Mouse (Mus musculus): ENCODE measurements around the gene Cth. TPM values are rescaled to one million over a fixed set of nuclear protein-coding genes. Genes with fewer than 3 reads are reported as not detected.
"Not testable (repeated sequence)": the region's sequence is repeated elsewhere in the genome, so short reads cannot be mapped to it uniquely, and the experiment has no call there.

The Cth gene
- 2.8 and 3.5 TPM in 2 replicates for polyA plus RNA-seq (2015; fragmentation: Nextera tagmentation; extraction: Ambion mirVana)

DNA sequence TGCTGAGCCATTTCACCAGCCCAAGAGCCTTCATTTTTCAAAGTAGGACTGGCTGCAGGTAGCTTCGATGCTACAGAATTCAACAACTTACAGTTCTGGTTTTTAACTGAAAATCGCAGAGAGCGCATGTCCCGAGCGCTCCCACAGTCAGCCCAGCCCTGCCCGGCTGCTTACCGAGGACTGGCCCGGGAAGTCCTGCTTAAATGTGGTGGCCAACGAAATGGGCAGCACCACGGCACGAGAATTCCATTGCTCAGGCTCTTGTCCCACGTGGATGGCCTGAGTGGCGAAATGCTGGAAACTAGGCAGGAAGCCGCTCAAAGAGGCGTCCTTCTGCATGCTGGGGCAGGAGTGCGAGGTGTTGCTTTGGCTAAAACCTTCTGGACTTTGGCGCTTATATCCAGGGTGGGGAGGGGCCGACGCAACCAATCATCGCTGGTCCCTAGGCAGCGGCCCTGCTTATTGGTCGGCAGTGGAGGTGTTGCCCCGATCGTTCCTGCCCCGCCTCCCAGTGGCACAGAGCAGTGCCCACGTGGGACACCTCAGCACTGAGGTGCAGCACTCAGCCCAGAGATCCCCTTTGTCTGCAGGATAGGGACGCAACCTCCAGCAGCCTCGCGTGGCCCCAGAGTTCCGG, at the start of gene Cth:
TSS of gene Cth (minus strand) at position 386 of the 637 bp plus-strand sequence.
- Histone ChIP-seq H3K9me3 (no peaks in the 10 kb centered on the region), H3K9ac (peak within 1 kb of the TSS; percentile 38; the same call in 1 of the 2 replicates), H3K4me3 (peak within 1 kb of the TSS; percentile 45), H3K4me2 (peak within 1 kb of the TSS; percentile 94), H3K4me1 (replicated peaks) (peaks cover 3% of the 10 kb centered on the region), H3K27ac (replicated peaks) (no peak within 1 kb of the TSS), H3K36me3 (no peaks in the 10 kb centered on the region), H3K27me3 (no peaks in the 10 kb centered on the region)
- under 1% methylated on average over 30 of the region's 30 CpGs for WGBS
- ATAC-seq (ENCODE audit: low FRiP score, low read depth) = peak; percentile 99

DNA sequence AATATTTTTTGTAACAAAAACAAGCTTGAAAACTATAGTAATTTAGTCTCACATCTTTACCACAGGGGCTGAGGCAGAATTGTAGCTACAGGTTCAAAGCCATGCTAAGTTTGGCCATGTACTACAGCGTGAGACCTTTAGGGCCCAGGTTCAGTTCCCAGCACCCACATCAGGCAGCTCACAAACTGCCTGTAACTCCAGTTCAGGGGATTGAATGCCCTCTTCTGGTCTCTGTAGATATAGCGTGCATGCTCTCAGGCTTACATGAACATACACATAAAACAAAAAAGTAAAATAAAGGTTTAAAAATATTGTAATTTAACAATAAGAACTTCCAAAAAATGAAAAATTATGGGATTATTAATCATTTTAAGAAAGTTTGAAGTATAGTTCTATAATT, 48.4 kb upstream of the Cth start:
- H3K4me1 ChIP-seq (replicated peaks) = no peaks in the 10 kb centered on the region
- no peak overlapping the region for H3K4me3 ChIP-seq
- 100% methylated on average over 2 of the region's 2 CpGs for WGBS
- no peak overlapping the region for H3K27ac ChIP-seq (replicated peaks)
- H3K9ac ChIP-seq = no peak overlapping the region
- H3K27me3 ChIP-seq = no peaks in the 10 kb centered on the region
- no peaks in the 10 kb centered on the region for H3K36me3 ChIP-seq
- no peak for ATAC-seq (ENCODE audit: low FRiP score, low read depth)
- H3K4me2 ChIP-seq = no peak overlapping the region
- no peaks in the 10 kb centered on the region for H3K9me3 ChIP-seq

- Histone ChIP-seq H3K9me3 (no peaks in the 10 kb centered on the region), H3K4me3 (no peak overlapping the region), H3K27me3 (no peaks in the 10 kb centered on the region), H3K9ac (no peak overlapping the region), H3K4me1 (replicated peaks) (no peaks in the 10 kb centered on the region), H3K4me2 (no peak overlapping the region), H3K27ac (replicated peaks) (no peak overlapping the region), H3K36me3 (no peaks in the 10 kb centered on the region)
- ATAC-seq (ENCODE audit: low FRiP score, low read depth) = no peak
- 93% methylated on average over 2 of the region's 2 CpGs for WGBS
Measured at GRCm38 (mm10) chr3:157971151-157971550, 46.3 kb upstream of the Cth start.

DNA sequence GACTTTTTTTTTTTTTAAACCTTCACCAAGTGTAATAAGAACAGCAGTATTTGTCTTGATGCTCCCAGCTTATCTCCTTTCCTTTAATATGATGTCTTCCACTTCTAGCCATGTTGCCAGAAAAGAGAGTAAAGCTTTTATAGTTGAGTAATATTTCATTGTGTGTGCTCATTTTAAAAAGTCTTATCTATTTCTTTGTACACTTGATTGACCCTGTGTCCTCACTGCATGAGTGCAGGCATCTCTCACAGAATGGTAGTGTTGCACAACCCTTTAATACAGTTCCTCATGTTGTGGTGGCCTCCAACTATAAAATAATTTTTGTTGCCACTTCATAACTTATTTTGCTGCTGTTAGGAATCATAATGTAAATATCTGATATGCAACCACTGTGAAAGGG, 32.4 kb upstream of the Cth start:
- no peak overlapping the region for H3K4me3 ChIP-seq
- no peak overlapping the region for H3K27ac ChIP-seq (replicated peaks)
- peaks cover 3% of the 10 kb centered on the region; the same call in 1 of the 2 replicates for H3K36me3 ChIP-seq
- no peaks in the 10 kb centered on the region for H3K27me3 ChIP-seq
- no peak overlapping the region for H3K4me2 ChIP-seq
- ATAC-seq (ENCODE audit: low FRiP score, low read depth) = no peak
- H3K9me3 ChIP-seq = no peaks in the 10 kb centered on the region
- no peak overlapping the region for H3K9ac ChIP-seq
- 0 out of 2 replicates have a peak, but pooled peaks cover 5% of the 10 kb centered on the region for H3K4me1 ChIP-seq (replicated peaks)

GRCm38 (mm10) chr3:157956201-157956600, 31.3 kb upstream of the Cth start:
- 98% methylated on average over 3 of the region's 3 CpGs for WGBS
- Histone ChIP-seq H3K9ac (no peak overlapping the region), H3K36me3 (no peaks in the 10 kb centered on the region), H3K4me1 (replicated peaks) (peaks cover 6% of the 10 kb centered on the region; the same call in 1 of the 2 replicates), H3K27ac (replicated peaks) (no peak overlapping the region), H3K27me3 (no peaks in the 10 kb centered on the region), H3K4me3 (no peak overlapping the region), H3K4me2 (no peak overlapping the region), H3K9me3 (no peaks in the 10 kb centered on the region)
- ATAC-seq (ENCODE audit: low FRiP score, low read depth) = no peak

DNA sequence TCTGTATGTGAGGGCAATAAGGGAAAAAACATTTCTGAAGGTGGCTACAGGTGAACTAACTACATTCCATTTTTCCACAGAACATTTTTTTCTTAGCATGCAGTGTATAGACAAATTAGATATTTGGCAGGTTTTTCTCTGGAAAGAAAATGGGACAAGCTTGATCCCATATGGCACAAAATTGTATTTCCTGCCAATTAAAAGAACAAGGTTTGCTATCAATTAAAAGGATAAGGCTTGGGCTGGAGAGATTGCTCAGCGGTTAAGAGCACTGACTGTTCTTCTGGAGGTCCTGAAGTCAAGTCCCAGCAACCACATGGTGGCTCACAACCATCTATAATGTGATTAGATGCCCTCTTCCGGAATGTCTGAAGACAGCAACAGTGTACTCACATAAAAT, 30.6 kb upstream of the Cth start:
- H3K4me3 ChIP-seq = no peak overlapping the region
- no peaks in the 10 kb centered on the region for H3K9me3 ChIP-seq
- H3K36me3 ChIP-seq = no peaks in the 10 kb centered on the region
- no peak overlapping the region for H3K27ac ChIP-seq (replicated peaks)
- no peak overlapping the region for H3K4me2 ChIP-seq
- WGBS = 84% methylated on average over 2 of the region's 2 CpGs
- no peak for ATAC-seq (ENCODE audit: low FRiP score, low read depth)
- H3K9ac ChIP-seq = no peak overlapping the region
- H3K27me3 ChIP-seq = no peaks in the 10 kb centered on the region
- H3K4me1 ChIP-seq (replicated peaks) = peaks cover 13% of the 10 kb centered on the region; the same call in 1 of the 2 replicates

- no peaks in the 10 kb centered on the region for H3K9me3 ChIP-seq
- H3K4me3 ChIP-seq = no peak overlapping the region
- no peak for ATAC-seq (ENCODE audit: low FRiP score, low read depth)
- no peaks in the 10 kb centered on the region for H3K27me3 ChIP-seq
- peaks cover 31% of the 10 kb centered on the region for H3K4me1 ChIP-seq (replicated peaks)
- no peak overlapping the region for H3K27ac ChIP-seq (replicated peaks)
- no peak overlapping the region for H3K4me2 ChIP-seq
- WGBS = 90% methylated on average over 2 of the region's 2 CpGs
- H3K9ac ChIP-seq = no peak overlapping the region
- no peaks in the 10 kb centered on the region for H3K36me3 ChIP-seq
Measured at GRCm38 (mm10) chr3:157952716-157953115, 27.8 kb upstream of the Cth start.

DNA sequence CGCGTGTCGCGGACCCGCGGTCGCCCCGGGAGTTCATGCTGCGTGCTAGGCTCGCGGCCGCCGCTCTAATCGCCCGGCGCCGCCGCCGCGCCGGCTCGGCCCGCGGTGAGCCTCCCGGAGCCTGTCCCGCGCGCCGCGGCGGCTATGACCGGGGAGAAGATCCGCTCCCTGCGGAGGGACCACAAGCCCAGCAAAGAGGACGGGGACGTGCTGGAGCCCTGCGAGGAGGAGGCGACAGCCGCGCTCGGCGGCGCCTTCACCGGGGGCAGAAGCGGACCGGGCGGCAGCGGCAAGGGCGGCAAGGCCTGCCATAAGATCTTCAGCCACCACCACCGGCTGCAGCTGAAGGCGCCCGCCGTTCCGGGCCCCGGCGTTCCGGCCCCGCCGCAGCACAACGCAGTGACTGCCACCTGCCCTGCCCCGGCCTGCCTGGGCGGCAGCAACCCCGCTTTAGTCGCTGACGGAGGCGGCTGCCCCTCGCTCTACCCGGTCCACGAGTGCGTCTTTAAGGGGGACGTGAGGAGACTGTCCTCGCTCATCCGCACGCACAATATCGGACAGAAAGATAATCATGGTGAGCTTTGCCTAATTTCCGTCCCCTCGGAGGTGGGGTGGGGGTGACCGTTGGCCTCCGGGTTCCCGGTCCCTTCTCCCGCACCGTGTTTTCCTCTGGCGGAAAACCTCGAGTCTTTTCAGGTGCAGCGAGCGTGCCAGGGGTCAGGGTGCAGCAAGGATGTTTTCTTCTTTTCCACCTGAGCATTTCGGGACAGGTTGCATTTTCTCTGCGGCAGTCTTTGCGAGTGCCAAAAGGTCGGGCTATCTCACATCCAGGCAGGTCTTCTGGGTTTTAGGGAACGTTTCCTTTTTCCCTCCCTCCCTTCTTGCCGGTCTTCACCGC, 22.8 kb upstream of the Cth start:
- no peaks in the 10 kb centered on the region for H3K9me3 ChIP-seq
- WGBS = under 1% methylated on average over 78 of the region's 93 CpGs
- no peaks in the 10 kb centered on the region for H3K36me3 ChIP-seq
- H3K27me3 ChIP-seq = no peaks in the 10 kb centered on the region; the same call in 1 of the 2 replicates
- H3K4me2 ChIP-seq = peak overlapping the region; percentile 61
- H3K4me1 ChIP-seq (replicated peaks) = peaks cover 32% of the 10 kb centered on the region
- H3K9ac ChIP-seq = peak overlapping the region; percentile 95
- peak overlapping the region; percentile 89 for H3K4me3 ChIP-seq
- peak; percentile 80 for ATAC-seq (ENCODE audit: low FRiP score, low read depth)
- peak overlapping the region; percentile 97 for H3K27ac ChIP-seq (replicated peaks)

- Histone ChIP-seq H3K36me3 (no peaks in the 10 kb centered on the region), H3K4me3 (peak within 1 kb of the TSS; percentile 89), H3K4me2 (peak within 1 kb of the TSS; percentile 61), H3K27me3 (no peaks in the 10 kb centered on the region; the same call in 1 of the 2 replicates), H3K9me3 (no peaks in the 10 kb centered on the region), H3K4me1 (replicated peaks) (peaks cover 32% of the 10 kb centered on the region), H3K27ac (replicated peaks) (peak within 1 kb of the TSS; percentile 97), H3K9ac (peak within 1 kb of the TSS; percentile 95)
- under 1% methylated on average over 39 of the region's 45 CpGs for WGBS
- ATAC-seq (ENCODE audit: low FRiP score, low read depth) = peak; percentile 99
Measured at GRCm38 (mm10) chr3:157946843-157947358, 22.0 kb upstream of the Cth start, which contains the start of gene Ankrd13c. Gene Ankrd13c (plus strand): TSS chr3:157947239.

DNA sequence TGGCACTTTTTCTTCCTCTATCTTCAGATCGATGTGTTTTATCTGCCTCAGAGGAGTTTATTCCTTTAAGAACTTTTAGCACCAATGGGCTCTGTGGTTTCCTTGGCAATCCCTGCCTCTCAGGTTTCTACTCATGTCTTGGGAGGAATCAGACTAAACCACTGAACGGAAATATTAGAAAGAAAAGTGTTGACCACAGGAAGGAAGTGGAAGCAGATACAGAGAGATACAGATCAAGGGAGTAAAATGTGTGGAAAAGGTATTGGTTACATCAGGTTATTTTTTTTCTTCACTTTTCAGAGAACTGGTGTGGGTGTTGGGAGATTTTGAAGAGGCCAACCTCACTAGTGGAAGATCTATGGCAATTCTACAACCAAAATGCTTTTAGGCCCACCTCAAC, 13.7 kb upstream of the Cth start:
- ATAC-seq (ENCODE audit: low FRiP score, low read depth) = no peak
- Histone ChIP-seq H3K4me2 (no peak overlapping the region), H3K9me3 (no peaks in the 10 kb centered on the region), H3K36me3 (no peaks in the 10 kb centered on the region), H3K9ac (no peak overlapping the region), H3K27ac (replicated peaks) (no peak overlapping the region), H3K4me3 (no peak overlapping the region), H3K4me1 (replicated peaks) (no peaks in the 10 kb centered on the region), H3K27me3 (no peaks in the 10 kb centered on the region; the same call in 1 of the 2 replicates)
- 88% methylated on average over 2 of the region's 2 CpGs for WGBS

DNA sequence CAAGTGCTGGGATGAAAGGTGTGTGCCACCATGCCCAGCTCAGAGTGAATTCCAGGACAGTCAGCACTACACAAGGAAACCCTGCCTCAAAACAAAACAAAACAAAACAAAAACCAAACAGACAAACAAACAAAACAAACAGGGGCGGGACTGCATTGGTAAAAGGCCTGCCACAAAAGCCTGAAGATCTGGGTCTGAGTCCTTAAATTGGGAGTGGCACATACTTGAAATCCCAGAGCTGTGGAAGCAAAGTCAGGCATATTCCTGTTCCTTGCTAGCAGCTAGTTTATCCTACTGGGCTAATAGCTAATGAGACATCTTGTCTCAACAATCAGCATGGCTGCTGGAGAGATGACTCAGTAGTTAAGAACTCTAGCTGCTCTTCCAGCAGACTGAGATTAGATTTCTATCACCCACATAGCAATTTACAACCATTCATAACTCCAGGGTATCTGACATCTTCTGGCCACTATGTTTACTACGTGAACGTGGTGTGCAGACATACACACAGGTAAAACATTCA, 9.5 kb upstream of the Cth start:
- 84% methylated on average over 3 of the region's 3 CpGs for whole genome bisulfite sequencing
- Histone ChIP-seq H3K4me2 (no peak overlapping the region), H3K36me3 (no peaks in the 10 kb centered on the region), H3K27me3 (no peaks in the 10 kb centered on the region), H3K9ac (no peak overlapping the region), H3K4me3 (no peak overlapping the region), H3K27ac (replicated peaks) (no peak overlapping the region), H3K9me3 (no peaks in the 10 kb centered on the region), H3K4me1 (replicated peaks) (no peaks in the 10 kb centered on the region)
- no peak for ATAC-seq (ENCODE audit: low FRiP score, low read depth)

DNA sequence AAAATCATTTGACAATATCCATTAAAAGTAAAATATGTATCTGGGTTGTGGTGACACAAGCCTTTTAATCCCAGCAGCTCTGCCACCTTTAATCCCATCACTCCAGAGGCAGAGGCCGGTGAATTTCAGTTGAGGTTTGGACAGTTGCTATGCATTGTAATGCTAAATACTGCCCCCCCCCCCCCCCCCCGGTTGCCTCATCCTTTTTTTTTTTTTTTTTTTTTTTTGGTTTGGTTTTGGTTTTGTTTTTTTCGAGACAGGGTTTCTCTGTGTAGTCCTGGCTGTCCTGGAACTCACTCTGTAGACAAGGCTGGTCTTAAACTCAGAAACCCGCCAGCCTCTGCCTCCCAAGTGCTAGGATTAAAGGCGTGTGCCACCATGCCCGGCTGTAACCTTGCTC, 8.3 kb upstream of the Cth start:
- not testable (repeated sequence) for H3K4me3 ChIP-seq; H3K9me3 ChIP-seq; ATAC-seq (ENCODE audit: low FRiP score, low read depth); H3K9ac ChIP-seq; H3K27me3 ChIP-seq; H3K4me2 ChIP-seq; H3K36me3 ChIP-seq; H3K27ac ChIP-seq (replicated peaks); H3K4me1 ChIP-seq (replicated peaks)
- 63% methylated on average over 5 of the region's 6 CpGs for WGBS
